Mouse (Mus musculus): ENCODE measurements at regions not wholly inside any gene's neighbourhood (a gene's known extent, or its start where the extent isn't known, plus 50 kb on each side); places are given as distances from the start of the nearest gene placed in this dataset.
"Not testable (repeated sequence)": the region's sequence is repeated elsewhere in the genome, so short reads cannot be mapped to it uniquely, and the experiment has no call there.

DNA sequence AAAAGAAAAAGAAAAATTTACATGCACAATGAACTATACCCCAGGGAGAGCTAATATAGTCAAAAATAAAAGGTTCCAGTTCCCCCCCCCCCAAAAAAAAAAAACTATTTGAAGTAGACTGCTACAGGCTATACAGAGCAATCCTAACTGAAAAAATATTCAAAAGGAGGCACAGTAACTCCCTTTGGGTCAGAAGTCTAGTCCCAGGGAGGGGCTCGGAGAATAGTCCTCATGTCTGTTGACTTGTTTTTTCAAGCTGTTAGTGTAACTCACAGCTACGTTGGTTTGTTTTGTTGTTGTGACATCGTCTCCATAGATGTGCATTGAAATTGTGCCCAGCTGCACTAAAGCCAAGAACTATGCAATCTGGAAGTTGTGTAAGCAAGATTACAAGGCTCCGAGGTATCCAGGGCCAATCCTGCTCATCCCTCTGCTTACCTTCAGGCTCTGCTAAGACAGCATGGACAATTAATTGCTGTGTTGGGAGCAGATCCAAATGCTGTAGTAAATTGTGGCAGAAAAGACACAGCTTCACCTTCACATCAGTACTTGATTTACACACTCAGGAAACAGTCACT, 137.2 kb upstream of the Pnpt1 start:
- DNase-seq (ENCODE audit: low spot score in 2 of 2): peak; percentile 3 to 43

GRCm38 (mm10) chr11:28998314-28999106, 132.0 kb upstream of the Pnpt1 start:
- no peak for DNase-seq (ENCODE audit: low spot score in 2 of 2)

GRCm38 (mm10) chr11:28999196-28999595, 131.3 kb upstream of the Pnpt1 start:
- DNase-seq (ENCODE audit: low spot score in 2 of 2): no peak

- no peak for DNase-seq (ENCODE audit: low spot score in 2 of 2)
These were observed 130.9 kb upstream of the Pnpt1 start for GRCm38 (mm10) chr11:28999620-29000019.

DNA sequence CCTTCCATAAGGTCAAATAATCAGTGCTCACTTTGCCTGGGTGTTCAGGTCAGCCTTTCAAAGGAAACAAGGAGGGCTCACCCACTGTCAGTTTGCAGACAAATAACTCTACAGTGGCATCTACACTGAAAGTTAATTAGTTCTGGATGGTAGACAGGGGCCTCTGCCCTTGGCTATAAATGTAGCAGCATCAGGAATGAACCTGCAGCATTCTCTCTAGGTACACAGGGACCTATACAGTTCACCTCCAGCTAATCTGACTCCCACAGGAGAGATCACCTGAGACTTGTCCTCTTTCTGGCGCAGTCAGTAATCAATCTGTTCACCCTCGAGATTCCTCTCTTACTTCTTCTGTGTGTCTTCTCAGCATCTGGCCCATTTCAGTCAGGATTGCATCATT, 130.3 kb upstream of the Pnpt1 start:
- no peak for DNase-seq (ENCODE audit: low spot score in 2 of 2)

DNA sequence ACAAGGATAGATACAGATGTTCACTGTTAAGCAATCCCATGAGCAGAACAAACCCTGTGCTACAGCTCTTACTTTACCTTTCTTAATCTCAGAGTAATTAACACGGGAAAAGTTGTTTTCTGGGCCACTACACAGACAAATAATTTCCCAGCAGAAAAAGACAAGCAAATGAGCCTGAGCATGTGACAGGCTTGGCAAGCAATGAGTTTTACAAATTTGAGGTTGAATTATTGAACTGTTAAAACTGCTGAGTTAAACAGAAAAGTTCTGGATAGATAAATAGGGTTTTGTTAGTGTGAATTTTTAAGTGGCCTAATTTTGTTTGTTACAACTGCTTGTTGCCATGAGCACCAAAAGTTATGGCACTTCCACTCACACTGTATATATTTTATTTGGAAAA, 113.1 kb upstream of the Pnpt1 start:
- DNase-seq (ENCODE audit: low spot score in 2 of 2): no peak

DNA sequence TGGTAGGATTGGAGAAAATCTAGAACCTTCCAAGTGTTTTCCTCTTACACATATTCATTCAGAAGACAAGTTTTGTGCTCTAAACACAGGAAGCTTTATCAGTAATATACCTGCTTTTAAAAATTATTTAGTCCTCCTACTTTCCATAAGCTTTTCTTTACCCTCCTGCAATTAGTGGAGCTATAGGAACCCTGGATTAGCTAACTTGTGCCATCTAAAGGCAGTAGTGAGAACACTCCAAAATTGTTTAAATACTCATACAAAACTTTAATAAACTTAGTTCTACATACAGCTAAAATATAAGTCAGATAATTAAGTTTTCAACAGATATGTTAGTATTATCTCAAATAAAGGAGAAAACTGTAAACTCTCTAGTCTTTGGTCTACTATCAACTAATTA, 89.7 kb upstream of the Pnpt1 start:
- DNase-seq (ENCODE audit: low spot score in 2 of 2): no peak

GRCm38 (mm10) chr11:29047985-29048610, 82.4 kb upstream of the Pnpt1 start:
- DNase-seq (ENCODE audit: low spot score in 2 of 2): not testable (repeated sequence)

DNA sequence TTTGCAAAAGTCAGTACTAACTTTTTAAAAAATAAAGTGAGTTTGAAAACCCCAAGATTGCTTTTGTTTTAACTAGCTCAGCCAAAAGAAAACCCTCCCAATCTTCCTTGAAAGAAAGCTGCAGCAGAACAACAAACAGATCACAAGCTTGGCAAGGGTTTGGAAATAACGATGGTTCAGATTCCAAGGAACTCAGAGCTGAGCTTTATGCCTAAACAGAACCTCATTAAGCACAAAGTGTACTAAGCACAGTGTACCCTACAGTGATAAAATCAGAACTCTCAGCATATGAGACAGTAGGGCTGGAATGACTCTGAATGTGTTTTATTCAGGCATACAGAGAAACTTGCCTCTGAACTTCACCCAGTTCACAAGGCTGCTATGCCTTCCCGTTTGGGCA, 77.9 kb upstream of the Pnpt1 start:
- DNase-seq (ENCODE audit: low spot score in 2 of 2): peak in 1 of 2 experiments; percentile 26

DNA sequence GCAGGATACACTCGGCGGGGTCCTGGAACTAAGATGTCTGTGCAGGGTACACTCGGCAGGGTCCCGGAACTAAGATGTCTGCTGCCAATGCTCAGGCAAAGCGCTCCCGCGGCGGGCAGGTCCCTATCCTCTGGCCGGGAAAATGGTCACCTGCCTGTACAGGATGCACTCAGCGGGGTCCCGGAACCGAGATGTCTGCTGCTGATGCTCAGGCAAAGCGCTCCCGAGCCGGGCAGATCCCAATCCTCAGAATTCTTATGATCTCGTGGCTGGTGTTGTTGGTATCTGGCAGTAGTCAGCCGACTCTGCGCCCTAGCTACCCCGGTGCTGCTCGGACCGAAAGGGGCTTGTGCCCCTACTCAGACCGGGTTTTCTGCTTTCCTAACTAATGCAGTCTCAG, 61.0 kb upstream of the Pnpt1 start:
- not testable (repeated sequence) for DNase-seq (ENCODE audit: low spot score in 2 of 2)

DNA sequence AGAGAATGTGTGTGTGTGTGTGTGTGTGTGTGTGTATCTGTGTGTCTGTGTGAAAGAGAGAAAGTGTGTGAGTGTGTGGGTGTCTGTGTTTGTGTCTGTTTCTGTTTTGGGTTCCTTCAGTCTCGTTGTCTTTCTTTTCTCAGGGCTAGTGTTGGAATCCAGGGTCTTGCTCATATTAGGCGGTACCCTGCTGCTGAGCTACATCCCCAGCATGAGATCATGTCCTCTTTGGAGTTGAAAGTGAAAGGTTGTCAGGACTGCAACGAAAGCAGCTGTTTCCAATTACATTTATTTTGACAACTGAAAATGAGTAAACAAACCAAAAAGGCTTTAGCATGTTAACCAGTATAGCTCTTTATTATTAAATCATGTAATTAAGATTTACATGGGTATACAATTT, 58.3 kb upstream of the Pnpt1 start:
- peak in 1 of 2 experiments; percentile 11 for DNase-seq (ENCODE audit: low spot score in 2 of 2)

Data from heart, adult 9 months (tissue).